Mouse (Mus musculus): Measurements from ENCODE around the gene Ccnt1.

Gene Ccnt1

DNA sequence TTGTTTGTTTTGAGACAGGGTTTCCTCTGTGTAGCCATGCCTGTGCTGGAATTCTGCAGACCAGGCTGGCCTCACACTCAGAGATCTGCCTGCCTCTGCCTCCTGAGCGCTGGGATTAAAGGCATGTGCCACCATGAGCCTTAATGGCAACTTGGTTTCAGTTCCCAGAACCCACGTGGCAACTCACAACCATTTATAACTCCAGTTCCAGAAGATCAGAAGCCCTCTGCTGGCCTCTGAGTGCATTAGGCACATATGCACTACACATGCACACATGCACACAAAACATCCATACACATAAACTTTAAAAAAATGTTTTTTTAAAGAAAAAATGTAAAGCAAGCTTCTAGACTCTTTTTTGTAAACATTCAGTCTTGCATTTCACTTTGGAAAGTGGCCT lies 61.3 kb downstream of the Ccnt1 start:
- DNase-seq (ENCODE audit: low read depth): no peak

DNA sequence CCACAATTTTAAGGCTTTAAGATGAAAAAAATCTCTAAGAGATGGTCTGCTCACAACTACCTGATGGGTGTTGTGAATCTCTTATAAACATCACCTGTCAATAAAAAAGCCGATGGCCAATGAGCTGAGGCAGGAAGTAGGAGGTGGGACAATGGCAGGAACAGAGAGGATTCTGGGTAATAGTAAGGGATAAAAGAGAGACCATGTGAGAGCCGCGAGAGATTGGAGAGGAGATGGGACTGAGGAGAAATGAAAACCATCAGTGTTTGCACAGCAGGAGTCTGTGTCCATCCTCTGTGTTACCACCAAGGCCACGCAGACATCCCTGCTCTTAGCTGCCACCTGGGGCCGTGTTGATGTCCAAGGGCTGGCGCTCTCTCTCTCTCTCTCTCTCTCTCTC lies 63.4 kb downstream of the Ccnt1 start:
- no peak for DNase-seq (ENCODE audit: low read depth)

DNA sequence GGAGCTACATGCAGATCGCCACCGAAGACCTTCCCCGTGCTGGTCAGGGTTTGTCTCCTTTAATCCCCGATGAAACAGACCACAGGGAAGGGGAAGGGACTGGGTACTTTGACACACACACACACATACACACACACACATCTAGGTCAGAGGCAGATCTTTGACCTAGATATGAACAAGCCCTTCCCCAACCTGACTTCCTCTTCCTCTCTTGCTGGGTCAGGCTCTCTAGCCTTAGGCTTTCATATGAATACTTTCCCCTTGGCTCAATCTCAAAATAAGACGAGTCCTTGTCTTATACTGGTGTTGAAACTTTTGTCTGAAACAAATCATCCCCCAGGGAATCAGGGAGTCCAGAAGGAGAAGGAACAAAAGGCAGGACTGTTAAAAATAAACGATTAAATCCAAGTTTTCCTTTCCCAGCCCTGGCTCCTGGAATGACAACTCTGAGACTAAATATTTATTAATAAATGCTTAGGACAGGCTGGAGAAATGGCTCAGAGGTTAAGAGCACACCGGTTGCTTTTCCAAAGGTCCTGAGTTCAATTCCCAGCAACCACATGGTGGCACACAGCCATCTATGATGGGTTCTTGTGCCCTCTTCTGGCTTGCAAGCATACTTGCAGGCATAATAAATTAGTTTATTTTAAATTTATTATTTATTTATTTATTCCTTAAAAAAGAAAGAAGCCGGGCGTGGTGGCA lies 64.3 kb downstream of the Ccnt1 start:
- DNase-seq (ENCODE audit: low read depth): peak; percentile 35

DNA sequence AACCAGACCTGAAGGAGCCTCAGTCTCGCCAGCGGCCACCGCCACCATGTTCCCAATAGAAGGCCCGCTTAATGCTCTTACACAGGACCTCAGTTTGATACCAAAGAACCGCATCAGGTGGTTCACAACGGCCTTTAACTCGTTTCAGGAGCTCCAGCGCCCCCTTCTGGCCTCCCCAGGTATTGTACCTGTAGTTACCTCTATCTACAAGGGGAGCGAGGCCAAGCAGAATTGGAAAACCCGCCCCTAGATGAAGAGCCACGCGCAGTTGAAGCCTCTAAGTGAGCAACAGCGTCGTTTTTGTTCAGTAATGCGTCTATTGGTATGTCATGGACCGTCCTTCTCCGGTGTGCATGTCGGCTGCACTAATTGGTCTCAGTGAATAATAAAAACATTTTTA lies 66.2 kb downstream of the Ccnt1 start:
- peak; percentile 88 for DNase-seq (ENCODE audit: low read depth)

DNA sequence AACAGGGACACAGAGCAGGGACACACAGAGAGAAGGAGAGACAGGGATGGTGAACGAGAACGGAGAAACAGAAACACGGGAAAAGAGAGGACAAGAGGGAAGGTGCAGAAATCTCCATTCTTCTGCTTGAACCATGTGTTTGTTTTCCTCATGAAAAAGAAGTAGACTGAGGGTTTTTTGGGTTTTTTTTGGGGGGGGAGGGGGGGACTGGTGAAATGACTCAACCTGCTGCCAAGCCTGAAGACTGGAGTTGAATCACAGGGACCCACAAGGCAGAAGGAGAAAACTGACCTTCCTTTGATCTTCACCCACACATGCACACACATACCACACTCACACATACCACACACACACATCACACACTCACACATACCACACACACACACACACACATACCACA lies 67.4 kb downstream of the Ccnt1 start:
- no peak for DNase-seq (ENCODE audit: low read depth)

DNA sequence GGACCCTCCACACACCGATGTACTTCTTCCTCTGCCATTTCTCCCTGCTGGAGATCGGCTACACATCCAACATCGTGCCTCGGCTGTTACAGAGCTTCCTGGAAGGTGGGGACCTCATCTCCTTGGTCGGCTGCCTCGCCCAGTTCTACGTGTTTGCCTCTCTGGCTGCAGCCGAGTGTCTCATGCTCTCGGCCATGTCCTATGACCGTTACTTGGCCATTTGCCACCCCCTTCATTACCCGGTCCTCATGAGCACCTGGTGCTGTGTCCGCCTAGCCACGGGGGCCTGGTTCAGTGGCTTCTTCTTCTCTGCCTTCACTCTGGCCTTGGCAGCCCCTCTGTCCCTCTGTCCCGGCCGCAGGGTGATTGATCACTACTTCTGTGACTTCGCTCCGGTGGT lies 73.1 kb downstream of the Ccnt1 start:
- DNase-seq (ENCODE audit: low read depth): no peak

DNA sequence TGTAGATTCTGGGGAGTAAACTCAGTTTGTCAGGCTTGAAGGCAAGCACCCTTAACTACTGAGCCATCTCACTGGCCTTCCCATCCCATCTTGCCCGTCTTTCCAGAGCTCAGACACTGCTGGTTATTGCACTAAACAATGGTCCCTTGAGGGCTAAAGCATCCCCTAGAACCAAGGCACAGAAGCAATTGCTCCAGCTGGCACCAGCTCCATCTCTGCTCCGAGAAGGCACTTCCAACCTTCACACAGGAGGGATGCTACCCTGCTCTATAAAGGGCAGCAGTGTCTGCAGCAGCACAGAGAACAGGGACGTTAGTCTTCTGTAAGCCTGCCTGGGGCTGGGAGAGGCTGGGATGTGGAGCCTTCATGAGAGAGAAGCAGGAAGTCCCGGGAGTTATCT lies 78.6 kb downstream of the Ccnt1 start, which contains the start of gene Olfr279:
TSS of gene Olfr279 (plus strand) at position 301 of the 400 bp plus-strand sequence.
- DNase-seq (ENCODE audit: low read depth): no peak

DNA sequence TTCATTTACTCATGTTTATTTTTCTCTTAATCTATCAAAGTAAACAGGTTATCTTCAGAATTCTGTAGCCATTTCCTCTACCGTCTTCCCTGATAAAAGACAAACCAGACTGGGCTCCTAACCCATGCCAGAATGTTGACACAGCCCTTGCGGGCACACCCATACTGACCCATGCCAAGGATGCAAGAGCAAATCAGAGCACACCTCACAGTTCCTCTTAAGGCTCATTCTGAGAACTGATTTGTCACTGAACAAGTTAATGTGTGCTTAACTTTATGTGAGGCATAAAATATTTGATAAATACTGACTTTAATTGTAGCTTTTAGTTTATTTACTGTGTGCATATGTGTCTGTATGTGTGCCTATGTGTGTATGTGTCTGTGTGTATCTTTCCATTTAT lies 79.4 kb downstream of the Ccnt1 start:
- no peak for DNase-seq (ENCODE audit: low read depth)
